Mouse (Mus musculus): ENCODE measurements at regions not wholly inside any gene's neighbourhood (a gene's known extent, or its start where the extent isn't known, plus 50 kb on each side); places are given as distances from the start of the nearest gene placed in this dataset.

- no peak for DNase-seq
Observed at GRCm38 (mm10) chr8:11092348-11092747, 84.1 kb upstream of the Irs2 start.

- DNase-seq, result no peak
Observed at GRCm38 (mm10) chr8:11091675-11092345, 83.6 kb upstream of the Irs2 start.

- DNase-seq, result peak; percentile 47
Observed at GRCm38 (mm10) chr8:11088946-11089665, 80.8 kb upstream of the Irs2 start.

GRCm38 (mm10) chr8:11085244-11085643 is 77.0 kb upstream of the Irs2 start:
- peak; percentile 57 for DNase-seq

DNA sequence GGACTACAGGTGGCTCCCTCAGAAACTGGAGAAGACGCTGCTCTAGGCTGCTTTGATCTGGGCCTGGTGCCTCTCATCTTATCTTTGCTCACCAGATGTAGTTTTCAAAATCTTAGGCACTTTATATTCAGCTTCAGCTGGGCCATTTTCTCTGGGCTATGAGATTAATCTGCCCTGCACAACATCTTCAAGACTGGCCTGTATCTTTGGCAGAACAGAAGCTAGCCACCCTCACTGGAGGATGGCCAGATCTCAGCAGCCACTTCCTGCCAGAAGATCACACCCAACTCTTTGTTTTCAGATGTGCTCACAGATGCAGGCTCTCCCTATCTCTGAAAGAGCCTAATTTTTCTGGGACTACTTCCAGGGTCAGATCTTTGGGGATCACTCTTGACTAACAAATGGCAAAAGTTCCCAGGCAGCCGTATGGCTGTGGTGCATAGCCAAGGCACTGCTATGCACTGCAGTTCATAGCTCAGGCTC is 75.8 kb upstream of the Irs2 start:
- DNase-seq, result no peak

DNA sequence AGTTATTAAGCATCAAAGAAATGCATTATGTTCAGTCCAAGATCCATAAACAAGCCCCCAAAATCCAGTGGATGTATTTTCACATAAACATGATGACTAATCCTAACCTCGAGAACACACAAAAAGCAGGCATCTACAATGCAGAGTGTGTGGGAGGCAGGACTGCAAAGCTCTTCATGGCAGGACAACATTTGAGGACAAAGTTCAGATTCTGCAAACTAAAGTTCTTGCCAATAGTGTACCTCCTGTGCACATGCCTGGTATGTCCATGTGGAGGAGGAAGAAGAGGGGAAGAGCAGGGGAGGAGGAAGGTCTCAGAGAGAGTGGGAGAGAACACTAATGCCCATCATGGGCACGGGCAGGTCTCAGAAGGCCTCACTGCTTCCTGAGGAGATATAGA is 72.6 kb upstream of the Irs2 start:
- no peak for DNase-seq

DNA sequence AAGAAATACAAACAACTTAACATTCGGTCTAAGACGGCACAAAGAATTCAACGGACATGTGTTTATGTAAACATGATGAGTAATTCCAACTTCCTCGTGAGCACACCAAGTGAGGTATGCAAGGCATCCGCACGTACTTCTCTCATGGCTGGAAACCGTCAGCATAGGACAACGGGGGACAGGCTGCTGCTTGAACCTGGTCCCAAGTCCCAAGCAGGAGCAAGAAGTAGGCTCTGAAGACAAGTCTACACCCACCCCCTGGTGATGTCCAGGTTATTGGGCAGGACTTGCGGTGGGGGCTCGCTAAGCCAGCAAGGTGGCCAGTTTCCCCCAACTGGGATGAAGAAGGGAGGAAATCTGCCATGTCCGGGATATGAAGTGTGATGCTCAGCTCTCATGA is 71.5 kb upstream of the Irs2 start:
- DNase-seq, result no peak

- peak; percentile 54 for DNase-seq
Observed at GRCm38 (mm10) chr8:11077138-11077537, 68.9 kb upstream of the Irs2 start.

- peak; percentile 11 for DNase-seq
Observed at GRCm38 (mm10) chr8:11071162-11071561, 62.9 kb upstream of the Irs2 start.

- no peak for DNase-seq
Observed at GRCm38 (mm10) chr8:11067450-11067849, 59.2 kb upstream of the Irs2 start.

DNA sequence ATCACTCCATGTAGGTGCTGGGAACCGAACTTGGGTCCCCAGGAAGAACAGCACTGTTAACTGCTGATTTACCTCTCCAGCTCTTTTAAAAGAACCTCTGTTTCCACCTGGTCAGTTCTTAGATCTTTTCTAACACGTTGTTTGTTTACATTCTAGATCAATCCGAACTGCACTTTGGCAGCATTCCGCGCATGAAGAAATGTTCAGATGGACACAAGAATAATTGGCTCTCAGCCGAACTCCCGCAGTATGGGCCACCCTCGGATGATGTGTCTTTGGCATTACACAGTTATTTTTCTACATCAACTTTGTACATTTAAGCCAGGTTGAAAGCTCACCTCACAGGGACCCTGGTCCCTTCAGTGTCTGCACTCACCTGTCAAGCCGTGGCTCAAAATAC is 57.7 kb upstream of the Irs2 start:
- no peak for DNase-seq

DNA sequence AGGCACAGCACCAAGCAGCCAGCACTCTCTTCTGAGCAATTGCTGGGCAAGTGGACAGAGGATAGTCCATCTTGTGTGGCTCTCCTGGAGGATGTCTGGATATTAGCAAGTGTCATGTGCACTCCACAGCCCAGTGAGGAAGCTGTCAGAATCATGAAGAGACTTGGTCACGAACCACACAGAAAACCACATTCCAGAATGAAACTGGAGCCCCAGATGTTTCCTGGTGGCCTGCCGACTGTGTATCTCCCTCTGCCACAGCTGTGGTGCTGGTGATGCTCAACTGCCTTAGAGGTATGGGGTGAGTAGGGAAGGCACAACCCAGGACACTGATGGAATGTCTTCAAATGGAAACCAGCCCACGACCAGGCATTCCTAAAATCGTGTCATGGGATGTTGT is 57.0 kb upstream of the Irs2 start:
- DNase-seq, result no peak

DNA sequence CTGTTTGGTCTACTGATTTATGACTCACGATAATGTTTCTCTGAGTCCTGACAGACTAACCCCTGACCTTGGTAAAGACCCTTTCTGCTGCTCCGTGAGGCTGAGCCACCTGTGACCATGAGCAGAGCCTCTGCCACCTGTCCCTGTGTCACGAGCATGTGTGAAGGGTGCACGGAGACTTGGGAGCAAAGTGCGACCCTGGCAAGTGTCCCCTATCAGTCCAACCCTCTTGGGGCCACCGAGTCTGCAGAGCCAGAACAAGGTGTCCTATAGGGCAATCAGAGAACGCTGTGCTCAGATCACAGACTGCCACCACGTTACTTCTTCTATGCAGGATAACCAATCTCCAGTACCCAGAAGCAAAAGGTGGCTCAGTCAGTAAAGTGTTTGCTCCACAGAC is 54.8 kb upstream of the Irs2 start:
- no peak for DNase-seq

DNA sequence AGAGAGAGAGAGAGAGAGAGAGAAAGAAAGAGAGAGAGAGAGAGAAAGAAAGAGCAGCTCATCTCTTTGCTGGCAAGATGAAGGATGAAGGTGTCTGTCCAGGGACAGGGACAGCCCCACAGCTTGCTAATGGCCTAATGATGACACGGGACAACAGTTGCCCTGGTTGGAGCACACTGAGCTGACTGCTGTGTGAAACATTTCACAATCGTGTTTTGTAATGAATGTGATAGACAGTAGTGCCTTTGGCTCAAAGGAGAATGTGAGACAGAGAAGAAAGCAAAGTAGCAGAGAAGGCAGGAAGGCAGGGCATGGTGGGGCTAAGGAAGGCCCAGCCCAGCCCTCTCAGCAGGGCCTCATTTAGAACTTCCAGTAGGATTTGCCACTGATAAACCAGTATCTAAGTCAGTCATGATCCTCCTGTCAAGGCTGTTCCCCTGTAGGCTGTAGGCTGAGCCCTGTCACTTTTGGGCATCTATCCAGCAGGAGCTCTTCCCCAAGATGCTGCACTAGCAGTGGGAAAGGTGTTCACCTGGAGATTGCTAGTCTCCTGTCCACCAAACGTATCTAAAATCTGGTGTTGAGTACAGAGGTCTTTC is 54.2 kb upstream of the Irs2 start:
- no peak for DNase-seq

GRCm38 (mm10) chr8:11061711-11062110 is 53.5 kb upstream of the Irs2 start:
- no peak for DNase-seq

DNA sequence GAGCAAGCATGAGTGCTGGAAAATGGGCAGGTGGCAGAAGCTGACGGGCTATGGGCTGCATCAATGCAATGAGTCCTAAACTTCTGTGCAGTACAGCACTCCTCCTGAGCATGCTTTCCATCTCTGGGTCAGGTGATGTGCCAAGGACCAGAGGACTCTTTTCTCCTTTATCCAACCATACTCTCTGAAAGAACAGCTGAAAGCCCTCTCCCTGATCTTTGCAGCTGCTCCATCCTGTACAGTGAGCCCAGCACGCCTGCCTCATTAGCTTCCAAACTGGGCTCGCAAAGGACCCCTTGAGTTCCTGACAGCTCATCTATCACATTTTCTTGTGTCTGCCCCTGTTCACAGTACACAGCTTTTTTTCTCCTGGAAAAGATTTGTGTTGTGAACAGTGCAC is 52.3 kb upstream of the Irs2 start:
- DNase-seq, result no peak

DNA sequence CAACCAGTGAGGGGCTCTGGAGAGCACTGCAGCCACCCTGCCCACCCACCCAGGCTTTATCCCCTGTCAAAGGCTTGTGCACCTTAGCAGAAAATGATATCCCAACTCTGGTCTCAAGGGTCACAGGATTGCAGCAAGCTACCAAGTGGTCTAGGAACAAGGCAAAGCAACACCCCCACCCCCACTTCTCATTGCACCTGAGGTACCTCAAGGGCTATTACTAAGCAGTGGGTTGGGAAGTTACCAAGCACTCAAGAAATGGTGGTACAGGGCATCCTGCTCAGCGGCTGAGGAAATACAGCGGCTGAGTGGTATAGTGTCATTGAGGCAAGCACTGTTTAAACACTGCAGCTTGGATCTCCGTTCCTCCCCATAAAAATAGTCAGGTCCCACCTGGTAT is 50.1 kb upstream of the Irs2 start:
- DNase-seq, result no peak
